Mouse (Mus musculus): ENCODE measurements around the gene Ptpn23. TPM values are rescaled to one million over a fixed set of nuclear protein-coding genes. Genes with fewer than 3 reads are reported as not detected.

Ptpn23 gene
- polyA plus RNA-seq, 2 experiments, result 18.5 to 44.5 TPM

GRCm38 (mm10) chr9:110369860-110370259, 38.2 kb downstream of the Ptpn23 start:
- TF ChIP-seq POLR2A (IDR thresholded peaks at IDR 0.05; ENCODE audit: borderline replicate concordance, extremely low read depth, insufficient read depth, insufficient read length), result no peak
- peaks cover 33% of the 10 kb centered on the region for H3K36me3 ChIP-seq (ENCODE audit: control insufficient read depth, insufficient read depth, low read length)
- H3K4me1 ChIP-seq (ENCODE audit: control insufficient read depth, insufficient read depth, low read length), result no peaks in the 10 kb centered on the region
- no peak overlapping the region for H3K9ac ChIP-seq (ENCODE audit: low read depth, low read length, severe bottlenecking)
- WGBS, result 74% methylated on average over 3 of the region's 3 CpGs
- no peak overlapping the region for H3K27ac ChIP-seq (replicated peaks; ENCODE audit: low read depth, low read length)
- ATAC-seq (ENCODE audit: low FRiP score, low read depth) (no peak), DNase-seq (ENCODE audit: low spot score) (no peak)
- H3K9me3 ChIP-seq (ENCODE audit: control insufficient read depth, low read length), result no peaks in the 10 kb centered on the region
- H3K27me3 ChIP-seq (ENCODE audit: control insufficient read depth, insufficient read depth, low read length), result no peaks in the 10 kb centered on the region
- H3K4me3 ChIP-seq (replicated peaks; ENCODE audit: low read length), result no peak overlapping the region
- H3K4me2 ChIP-seq (replicated peaks; ENCODE audit: low read depth, low read length, severe bottlenecking), result no peak overlapping the region

- no peak for ATAC-seq (ENCODE audit: low FRiP score, low read depth)
- Histone ChIP-seq H3K9me3 (ENCODE audit: control insufficient read depth, low read length) (no peaks in the 10 kb centered on the region), H3K27ac (replicated peaks; ENCODE audit: low read depth, low read length) (no peak overlapping the region), H3K4me3 (replicated peaks; ENCODE audit: low read length) (no peak overlapping the region), H3K27me3 (ENCODE audit: control insufficient read depth, insufficient read depth, low read length) (no peaks in the 10 kb centered on the region), H3K4me2 (replicated peaks; ENCODE audit: low read depth, low read length, severe bottlenecking) (no peak overlapping the region), H3K4me1 (ENCODE audit: control insufficient read depth, insufficient read depth, low read length) (no peaks in the 10 kb centered on the region), H3K9ac (ENCODE audit: low read depth, low read length, severe bottlenecking) (no peak overlapping the region), H3K36me3 (ENCODE audit: control insufficient read depth, insufficient read depth, low read length) (peaks cover 27% of the 10 kb centered on the region)
- no peak for TF ChIP-seq POLR2A (IDR thresholded peaks at IDR 0.05; ENCODE audit: borderline replicate concordance, extremely low read depth, insufficient read depth, insufficient read length)
- WGBS, result 85% methylated on average over 5 of the region's 5 CpGs
- DNase-seq (ENCODE audit: low spot score), result no peak
Measured at GRCm38 (mm10) chr9:110366746-110367145, 41.3 kb downstream of the Ptpn23 start.

GRCm38 (mm10) chr9:110362337-110362736, 45.7 kb downstream of the Ptpn23 start:
- no peak overlapping the region for H3K4me2 ChIP-seq (replicated peaks; ENCODE audit: low read depth, low read length, severe bottlenecking)
- no peak for TF ChIP-seq POLR2A (IDR thresholded peaks at IDR 0.05; ENCODE audit: borderline replicate concordance, extremely low read depth, insufficient read depth, insufficient read length)
- H3K4me1 ChIP-seq (ENCODE audit: control insufficient read depth, insufficient read depth, low read length), result no peaks in the 10 kb centered on the region
- H3K9ac ChIP-seq (ENCODE audit: low read depth, low read length, severe bottlenecking), result no peak overlapping the region
- H3K36me3 ChIP-seq (ENCODE audit: control insufficient read depth, insufficient read depth, low read length), result peaks cover 22% of the 10 kb centered on the region
- H3K4me3 ChIP-seq (replicated peaks; ENCODE audit: low read length), result no peak overlapping the region
- no peak for DNase-seq (ENCODE audit: low spot score)
- WGBS, result 81% methylated on average over 10 of the region's 10 CpGs
- no peak overlapping the region for H3K27ac ChIP-seq (replicated peaks; ENCODE audit: low read depth, low read length)
- no peaks in the 10 kb centered on the region for H3K27me3 ChIP-seq (ENCODE audit: control insufficient read depth, insufficient read depth, low read length)
- H3K9me3 ChIP-seq (ENCODE audit: control insufficient read depth, low read length), result no peaks in the 10 kb centered on the region
- no peak for ATAC-seq (ENCODE audit: low FRiP score, low read depth)

- Histone ChIP-seq H3K4me3 (replicated peaks; ENCODE audit: low read length) (no peak overlapping the region), H3K4me2 (replicated peaks; ENCODE audit: low read depth, low read length, severe bottlenecking) (no peak overlapping the region), H3K27ac (replicated peaks; ENCODE audit: low read depth, low read length) (no peak overlapping the region), H3K36me3 (ENCODE audit: control insufficient read depth, insufficient read depth, low read length) (peaks cover 22% of the 10 kb centered on the region), H3K9me3 (ENCODE audit: control insufficient read depth, low read length) (no peaks in the 10 kb centered on the region), H3K4me1 (ENCODE audit: control insufficient read depth, insufficient read depth, low read length) (no peaks in the 10 kb centered on the region), H3K27me3 (ENCODE audit: control insufficient read depth, insufficient read depth, low read length) (no peaks in the 10 kb centered on the region), H3K9ac (ENCODE audit: low read depth, low read length, severe bottlenecking) (no peak overlapping the region)
- ATAC-seq (ENCODE audit: low FRiP score, low read depth) (no peak), DNase-seq (ENCODE audit: low spot score) (no peak)
- no peak for TF ChIP-seq POLR2A (IDR thresholded peaks at IDR 0.05; ENCODE audit: borderline replicate concordance, extremely low read depth, insufficient read depth, insufficient read length)
- 82% methylated on average over 12 of the region's 12 CpGs for WGBS
Measured at GRCm38 (mm10) chr9:110361299-110361698, 46.7 kb downstream of the Ptpn23 start.

- 78% methylated on average over 2 of the region's 2 CpGs for WGBS
- Histone ChIP-seq H3K9me3 (ENCODE audit: control insufficient read depth, low read length) (no peaks in the 10 kb centered on the region), H3K4me3 (replicated peaks; ENCODE audit: low read length) (no peak overlapping the region), H3K27me3 (ENCODE audit: control insufficient read depth, insufficient read depth, low read length) (no peaks in the 10 kb centered on the region), H3K4me1 (ENCODE audit: control insufficient read depth, insufficient read depth, low read length) (no peaks in the 10 kb centered on the region), H3K4me2 (replicated peaks; ENCODE audit: low read depth, low read length, severe bottlenecking) (no peak overlapping the region), H3K9ac (ENCODE audit: low read depth, low read length, severe bottlenecking) (no peak overlapping the region), H3K27ac (replicated peaks; ENCODE audit: low read depth, low read length) (no peak overlapping the region), H3K36me3 (ENCODE audit: control insufficient read depth, insufficient read depth, low read length) (peaks cover 28% of the 10 kb centered on the region)
- no peak for TF ChIP-seq POLR2A (IDR thresholded peaks at IDR 0.05; ENCODE audit: borderline replicate concordance, extremely low read depth, insufficient read depth, insufficient read length)
- no peak for DNase-seq (ENCODE audit: low spot score)
- ATAC-seq (ENCODE audit: low FRiP score, low read depth), result no peak
Measured at GRCm38 (mm10) chr9:110358341-110358740, 49.7 kb downstream of the Ptpn23 start.

Measured in limb, embryonic 14.5 days (tissue).